Mouse (Mus musculus) urinary bladder, postnatal 10 days (tissue): Measurements from ENCODE around the gene Slc9a6.

Experiments used
- DNase-seq: peaks from one replicate; pipeline ENCODE4 v3.0.0; 2022; ENCODE audit warnings: low spot score

Slc9a6 gene

GRCm38 (mm10) chrX:56665226-56665973, 55.8 kb downstream of the Slc9a6 start:
- no peak for DNase-seq

- no peak for DNase-seq
Observed at GRCm38 (mm10) chrX:56667296-56667695, 57.7 kb downstream of the Slc9a6 start.

- DNase-seq = no peak
Observed at GRCm38 (mm10) chrX:56668051-56668450, 58.5 kb downstream of the Slc9a6 start.

GRCm38 (mm10) chrX:56668501-56668900, 58.9 kb downstream of the Slc9a6 start:
- DNase-seq = no peak

- no peak for DNase-seq
Observed at GRCm38 (mm10) chrX:56675556-56675955, 66.0 kb downstream of the Slc9a6 start.

- DNase-seq = no peak
Observed at GRCm38 (mm10) chrX:56677736-56678135, 68.2 kb downstream of the Slc9a6 start.

GRCm38 (mm10) chrX:56679066-56679465, 69.5 kb downstream of the Slc9a6 start:
- no peak for DNase-seq

GRCm38 (mm10) chrX:56682156-56682720, 72.7 kb downstream of the Slc9a6 start:
- DNase-seq = no peak

GRCm38 (mm10) chrX:56683521-56683920, 74.0 kb downstream of the Slc9a6 start:
- DNase-seq = no peak

- no peak for DNase-seq
Observed at GRCm38 (mm10) chrX:56692554-56692953, 83.0 kb downstream of the Slc9a6 start.

- no peak for DNase-seq
Observed at GRCm38 (mm10) chrX:56694539-56694938, 85.0 kb downstream of the Slc9a6 start.

GRCm38 (mm10) chrX:56697199-56697780, 87.7 kb downstream of the Slc9a6 start:
- DNase-seq = no peak

- DNase-seq = no peak
Observed at GRCm38 (mm10) chrX:56697886-56698285, 88.3 kb downstream of the Slc9a6 start.

GRCm38 (mm10) chrX:56701261-56701660, 91.7 kb downstream of the Slc9a6 start:
- DNase-seq = no peak

GRCm38 (mm10) chrX:56703965-56704562, 94.5 kb downstream of the Slc9a6 start:
- DNase-seq = no peak

- no peak for DNase-seq
Observed at GRCm38 (mm10) chrX:56708592-56709370, 99.2 kb downstream of the Slc9a6 start.

- no peak for DNase-seq
Observed at GRCm38 (mm10) chrX:56710522-56710921, 101.0 kb downstream of the Slc9a6 start.

GRCm38 (mm10) chrX:56712666-56713065, 103.1 kb downstream of the Slc9a6 start:
- DNase-seq = no peak
